Mouse (Mus musculus) E14TG2a.4 (cell line): ENCODE results near the gene Stk16.
"Not testable (repeated sequence)": the region's sequence is repeated elsewhere in the genome, so short reads cannot be mapped to it uniquely, and the experiment has no call there.

Experiments used
- CTCF ChIP-seq: conservative IDR thresholded peaks from 2 replicates; pipeline ENCODE4 v1.5.1; 2014; ENCODE audit warnings: low read length
- POU5F1 ChIP-seq: IDR thresholded peaks from 2 replicates; pipeline ENCODE4 v1.6.1; 2014; ENCODE audit warnings: low read length, borderline replicate concordance

GRCm38 (mm10) chr1:75232489-75232888 is 21.9 kb downstream of the Stk16 start:
- TF ChIP-seq CTCF = peak; percentile 14; the same call in 1 of the 2 replicates
- TF ChIP-seq POU5F1 = not testable (repeated sequence)
